In genomic region chr9:70998719-70999118, GRCm38 (mm10) we compare ENCODE assay signal across 11 mouse cellular contexts. TPM values are rescaled to one million over a fixed set of nuclear protein-coding genes. Genes with fewer than 3 reads are reported as not detected.
DNase-seq lines count a peak whose midpoint lies in the region; ATAC-seq and TF ChIP-seq lines count a peak whose summit lies in the region.
"Had no signal": no experiment of that assay in that cellular context is flagged by ENCODE, and none has a peak within 500 bp of the region (broad histone marks: within the 10 kb centered on the region; RNA-seq: fewer than 3 reads in every experiment).

No protein-coding gene starts in this region.

- no peak overlapping the region for H3K4me2 ChIP-seq in intestine, postnatal 0 days (replicated peaks; ENCODE audit: low read depth)
- no peak overlapping the region for H3K4me2 ChIP-seq in hindbrain, embryonic 14.5 days (replicated peaks)
- H3K4me2 ChIP-seq: limb, embryonic 13.5 days had no signal

- no peak overlapping the region for H3K27ac ChIP-seq in cerebellum, adult 2 months (ENCODE audit: insufficient read depth, low read length)
- H3K27ac ChIP-seq in intestine, postnatal 0 days (ENCODE audit: low read depth, low read length), result no peak overlapping the region
- no peak overlapping the region for H3K27ac ChIP-seq in hindbrain, embryonic 14.5 days
- H3K27ac ChIP-seq: limb, embryonic 13.5 days had no signal

- TF ChIP-seq POLR2A in cerebellum, adult 2 months (IDR thresholded peaks at IDR 0.05; ENCODE audit: borderline replicate concordance, insufficient read depth, low read length), result no peak

- peak; percentile 67 for ATAC-seq in intestine, postnatal 0 days
- ATAC-seq in hindbrain, embryonic 14.5 days (ENCODE audit: low FRiP score), result no peak
- ATAC-seq: activated CD4-positive, CD25-positive, alpha-beta regulatory T cell, adult 4 months had no signal

- intact Hi-C loops in left cerebral cortex, postnatal 4 days (cut with DNase I), result no loop called here

- H3K4me3 ChIP-seq in cerebellum, adult 2 months (replicated peaks; ENCODE audit: insufficient read depth, low read depth, low read length), result no peak overlapping the region
- no peak overlapping the region for H3K4me3 ChIP-seq in intestine, postnatal 0 days (ENCODE audit: low read depth, low read length)
- no peak overlapping the region for H3K4me3 ChIP-seq in hindbrain, embryonic 14.5 days (replicated peaks; ENCODE audit: low read length)
- H3K4me3 ChIP-seq: limb, embryonic 13.5 days had no signal

- WGBS in cerebellum, adult 2 months, result 48% methylated on average over 6 of the region's 6 CpGs
- WGBS in intestine, postnatal 0 days, result 58% methylated on average over 6 of the region's 6 CpGs
- 67% methylated on average over 6 of the region's 6 CpGs for WGBS in hindbrain, embryonic 14.5 days

- TF ChIP-seq CTCF in cerebellum, adult 2 months (IDR thresholded peaks at IDR 0.05; ENCODE audit: borderline replicate concordance, insufficient read depth, low read depth, low read length), result no peak
- TF ChIP-seq CTCF in intestine, postnatal 0 days (IDR thresholded peaks at IDR 0.05; ENCODE audit: low read depth), result no peak

- H3K36me3 ChIP-seq in intestine, postnatal 0 days (ENCODE audit: control insufficient read depth, insufficient read depth), result no peaks in the 10 kb centered on the region
- no peaks in the 10 kb centered on the region for H3K36me3 ChIP-seq in hindbrain, embryonic 14.5 days (replicated peaks; ENCODE audit: control insufficient read depth, insufficient read depth)
- H3K36me3 ChIP-seq: limb, embryonic 13.5 days had no signal

- DNase-seq in cerebellum, adult 2 months, result peak; percentile 21 to 23
- DNase-seq in cerebellum, postnatal 4 days (ENCODE audit: low spot score in 2 of 2), result no peak
- DNase-seq in NIH3T3 (ENCODE audit: low read depth), result peak; percentile 5
- DNase-seq in left cerebral cortex, postnatal 4 days, result peak; percentile 35
- no peak for DNase-seq in gastrocnemius, adult 8-10 months (ENCODE audit: low spot score in 2 of 2)
- DNase-seq in kidney, adult 8-10 months, result no peak
- no peak for DNase-seq in hindbrain, embryonic 14.5 days (ENCODE audit: low spot score)

- no peaks in the 10 kb centered on the region for H3K27me3 ChIP-seq in cerebellum, adult 2 months (ENCODE audit: control insufficient read depth, insufficient read depth, low read length)
- H3K27me3 ChIP-seq in intestine, postnatal 0 days (replicated peaks; ENCODE audit: control insufficient read depth, insufficient read depth, low read length), result no peaks in the 10 kb centered on the region
- no peaks in the 10 kb centered on the region for H3K27me3 ChIP-seq in hindbrain, embryonic 14.5 days (ENCODE audit: control insufficient read depth, insufficient read depth, low read length)
- H3K27me3 ChIP-seq: limb, embryonic 13.5 days had no signal

- no peaks in the 10 kb centered on the region for H3K4me1 ChIP-seq in cerebellum, adult 2 months (ENCODE audit: control insufficient read depth, insufficient read depth, low read length)
- H3K4me1 ChIP-seq in intestine, postnatal 0 days (replicated peaks; ENCODE audit: control insufficient read depth, insufficient read depth, low read length), result no peaks in the 10 kb centered on the region
- H3K4me1 ChIP-seq in hindbrain, embryonic 14.5 days (replicated peaks; ENCODE audit: control insufficient read depth, insufficient read depth, low read length), result no peaks in the 10 kb centered on the region
- H3K4me1 ChIP-seq: limb, embryonic 13.5 days had no signal

- no peaks in the 10 kb centered on the region for H3K9me3 ChIP-seq in intestine, postnatal 0 days (ENCODE audit: control insufficient read depth)
- peaks cover 8% of the 10 kb centered on the region for H3K9me3 ChIP-seq in hindbrain, embryonic 14.5 days (ENCODE audit: control insufficient read depth, low read length)
- H3K9me3 ChIP-seq: limb, embryonic 13.5 days had no signal

- no peak overlapping the region for H3K9ac ChIP-seq in intestine, postnatal 0 days (ENCODE audit: low read depth, low read length)
- no peak overlapping the region for H3K9ac ChIP-seq in hindbrain, embryonic 14.5 days
- H3K9ac ChIP-seq: limb, embryonic 13.5 days had no signal

RNA-seq across cellular contexts. Expression of gene Lipc, which starts 46.7 kb away (rescaled TPM):
- 0.08 TPM in 1 of 2 replicates, not detected in the other for polyA plus RNA-seq in cerebellum, adult 2 months (2012; rRNA removed)
- 0.08 TPM in 1 of 2 replicates, not detected in the other for polyA plus RNA-seq in intestine, postnatal 0 days (2015; fragmentation: Nextera tagmentation; extraction: Ambion mirVana)
- not detected for total RNA-seq in left cerebral cortex, postnatal 4 days (2021)
- not detected for total RNA-seq in gastrocnemius, adult 8-10 months (2022)
- polyA plus RNA-seq in hindbrain, embryonic 14.5 days (2014; fragmentation: Nextera tagmentation; extraction: Ambion mirVana), result 0.11 and 0.12 TPM in 2 replicates
- polyA plus RNA-seq: C2C12; limb, embryonic 13.5 days had no signal

Comparison
In these comparisons a context has a peak if more than half of its experiments do, and no peak if none do; other contexts are left out.
1. DNase-seq: peak in cerebellum, adult 2 months (2 of 2), NIH3T3 (single experiment) and left cerebral cortex, postnatal 4 days (single experiment); none in cerebellum, postnatal 4 days (0 of 2), gastrocnemius, adult 8-10 months (0 of 2), kidney, adult 8-10 months (0 of 2) and hindbrain, embryonic 14.5 days (single experiment).